Mouse (Mus musculus) megakaryocyte, embryonic 14.5 days (primary cell): ENCODE data around the gene Glce. TPM values are rescaled to one million over a fixed set of nuclear protein-coding genes. Genes with fewer than 3 reads are reported as not detected.
A peak's percentile ranks its signal among the peaks of the same experiment; 100 is the strongest.

ENCODE experiments used
- H3K27me3 ChIP-seq: replicated peaks from 2 replicates; pipeline ENCODE3; 2012; ENCODE audit warnings: inconsistent platforms
- H3K36me3 ChIP-seq: replicated peaks from 2 replicates; pipeline ENCODE3; 2012; ENCODE audit warnings: low read length, inconsistent platforms, mixed read lengths
- H3K4me1 ChIP-seq: 2 replicates; pipeline ENCODE4 v1.6.1; 2012; ENCODE audit warnings: inconsistent platforms
- H3K4me3 ChIP-seq: replicated peaks from 2 replicates; pipeline ENCODE3; 2012; ENCODE audit warnings: moderate library complexity, mild to moderate bottlenecking, inconsistent platforms
- H3K9me3 ChIP-seq: 2 replicates; pipeline ENCODE4 v1.6.1; 2012; ENCODE audit warnings: inconsistent platforms
- FLI1 ChIP-seq: IDR thresholded peaks from 2 replicates; pipeline ENCODE4 v1.6.1; 2012; ENCODE audit warnings: low read length, inconsistent platforms, mixed read lengths
- GATA1 ChIP-seq: IDR thresholded peaks from 3 replicates; pipeline ENCODE4 v1.6.1; 2012; ENCODE audit warnings: mixed read lengths, low read length, inconsistent platforms, borderline replicate concordance
- polyA plus RNA-seq: library from polyadenylated mRNA; stranded (reverse); fragments of >175 nt; gene quantifications from 2 replicates; pipeline ENCODE4 v1.2.3, GENCODE M21; 2012; ENCODE audit warnings: low replicate concordance; ENCODE audit not compliant: insufficient read depth

The Glce gene
- polyA plus RNA-seq, result 0.82 TPM in 1 of 2 replicates, not detected in the other

DNA sequence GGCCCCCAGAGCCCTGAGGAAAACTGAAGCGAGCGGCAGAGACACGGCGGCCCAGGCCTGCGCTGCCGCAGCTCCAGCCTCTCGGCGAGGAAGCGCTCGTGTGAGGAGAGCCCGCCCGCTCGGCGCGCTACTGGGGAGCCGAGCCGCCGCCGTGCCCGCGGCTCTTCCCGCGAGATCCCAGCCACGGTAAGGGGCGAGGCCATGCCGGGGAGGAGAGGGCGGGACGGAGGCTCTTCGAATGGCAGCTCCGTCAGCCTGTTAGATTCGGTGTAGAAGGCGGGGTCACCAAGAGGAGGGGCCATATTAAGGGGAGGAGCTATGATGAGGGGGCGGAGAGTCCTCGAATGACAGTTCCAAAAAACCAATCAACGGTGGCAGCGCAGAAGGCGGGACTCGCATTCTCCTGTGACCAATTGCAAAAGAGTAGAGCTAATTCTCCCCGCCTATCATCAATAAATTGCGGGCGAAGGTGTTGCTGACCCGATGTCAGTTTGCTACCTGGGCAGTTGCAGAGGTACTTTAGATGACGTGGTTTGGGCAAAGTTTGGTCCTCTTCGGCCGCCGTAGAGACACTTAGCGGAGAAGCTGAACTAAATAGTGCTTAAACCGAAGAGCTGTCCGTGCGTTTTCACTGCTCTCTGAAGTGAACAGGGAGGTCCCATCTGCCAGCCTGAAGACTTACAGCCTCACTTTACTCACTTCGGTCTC is at the start of gene Glce:
TSS of gene Glce (minus strand) at position 148 of the 708 bp plus-strand sequence.
- Histone ChIP-seq H3K4me3 (peak within 1 kb of the TSS; percentile 97), H3K4me1 (peaks cover 27% of the 10 kb centered on the region), H3K27me3 (peaks cover 23% of the 10 kb centered on the region), H3K9me3 (peaks cover 8% of the 10 kb centered on the region), H3K36me3 (no peaks in the 10 kb centered on the region)
- no peak for TF ChIP-seq GATA1
- no peak for TF ChIP-seq FLI1

DNA sequence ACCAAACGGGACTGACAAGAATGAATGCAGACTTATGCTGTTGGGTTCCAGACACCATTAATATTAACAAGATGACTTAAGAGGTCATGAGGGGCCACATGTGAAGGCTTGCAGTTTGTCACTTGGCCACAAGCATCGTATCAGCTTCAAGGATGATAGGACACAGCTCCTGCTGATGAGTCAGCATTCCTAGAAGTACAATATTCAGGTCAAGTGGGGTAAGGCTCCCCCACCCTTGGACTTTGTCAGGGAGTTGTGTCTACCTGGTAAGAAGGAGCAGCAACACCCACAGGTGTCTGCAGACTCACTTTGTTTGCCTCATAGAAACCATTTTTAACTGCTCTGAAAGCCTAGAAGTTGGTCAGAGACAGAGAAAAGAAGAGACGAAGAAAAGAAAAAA is 49.8 kb upstream of the Glce start:
- TF ChIP-seq FLI1 (no peak), GATA1 (no peak)

DNA sequence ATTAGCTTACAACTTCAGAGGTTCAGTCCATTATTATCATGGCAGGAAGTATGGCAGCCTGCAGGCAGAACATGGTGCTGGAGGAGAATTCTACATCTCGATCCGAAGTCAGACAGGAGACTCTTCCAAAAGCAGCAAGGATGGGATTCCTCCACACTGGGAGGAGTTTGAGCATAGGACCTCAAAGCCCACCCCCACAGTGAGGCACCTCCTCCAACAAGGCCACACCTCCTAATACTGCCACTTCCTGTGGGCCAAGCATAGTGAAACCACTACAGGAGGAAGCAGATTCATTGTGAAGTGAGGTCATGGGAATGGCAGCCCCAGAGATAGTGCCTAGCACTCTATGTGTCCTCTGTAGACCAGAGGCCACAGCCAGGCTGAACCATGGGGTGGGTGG is 48.5 kb upstream of the Glce start:
- peaks cover 9% of the 10 kb centered on the region for H3K4me1 ChIP-seq

More for the DNA sequence above, 49.8 kb upstream of the Glce start:
- Histone ChIP-seq H3K9me3 (peaks cover 33% of the 10 kb centered on the region), H3K4me1 (peaks cover 9% of the 10 kb centered on the region), H3K27me3 (peaks cover 34% of the 10 kb centered on the region), H3K4me3 (no peak overlapping the region), H3K36me3 (no peaks in the 10 kb centered on the region)

DNA sequence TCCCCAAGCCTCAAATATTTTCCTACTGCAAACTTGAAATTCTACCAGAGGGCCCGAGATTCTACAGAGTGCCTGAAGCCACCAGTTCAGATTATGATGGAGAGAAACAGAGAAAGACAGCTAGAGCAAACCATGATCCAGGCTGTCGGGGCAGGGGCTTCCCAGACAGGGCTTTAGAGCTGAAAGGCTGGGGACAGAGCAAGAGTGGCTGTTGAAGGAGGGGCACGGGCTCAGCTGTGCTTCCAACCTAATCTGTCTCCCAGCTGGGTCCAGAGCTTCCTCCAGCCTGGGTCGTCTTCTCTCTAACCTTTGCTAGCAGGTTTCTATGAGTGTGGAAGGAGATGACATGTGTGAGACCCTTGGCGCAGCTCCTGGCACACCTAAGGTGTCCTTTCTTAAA is 44.2 kb upstream of the Glce start:
- peaks cover 8% of the 10 kb centered on the region; the same call in 1 of the 2 replicates for H3K9me3 ChIP-seq
- TF ChIP-seq GATA1 (no peak), FLI1 (no peak)

More for the DNA sequence above, 48.5 kb upstream of the Glce start:
- Histone ChIP-seq H3K9me3 (peaks cover 33% of the 10 kb centered on the region), H3K27me3 (peaks cover 41% of the 10 kb centered on the region), H3K36me3 (no peaks in the 10 kb centered on the region), H3K4me3 (peak overlapping the region; percentile 28)
- TF ChIP-seq FLI1 (no peak), GATA1 (no peak)

DNA sequence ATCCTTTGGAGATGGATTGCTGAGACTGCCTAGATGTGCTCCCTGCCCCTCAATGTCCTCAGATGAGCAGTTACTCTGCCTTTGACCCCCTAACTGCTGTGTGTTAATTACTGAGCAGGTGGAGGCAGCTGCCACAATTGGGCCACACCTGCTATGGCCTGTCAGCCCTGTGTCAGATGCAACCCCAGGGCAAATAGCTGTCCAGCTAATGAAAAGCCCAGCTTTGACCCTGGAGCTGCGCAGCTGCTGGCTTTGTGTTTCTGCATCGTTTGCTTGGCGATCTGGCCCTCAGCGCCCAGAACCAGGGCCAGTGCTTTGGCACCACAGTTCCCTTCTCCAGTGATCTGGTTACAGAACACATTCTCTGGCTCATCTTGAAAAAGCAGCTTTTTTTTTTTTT is 43.7 kb upstream of the Glce start:
- H3K36me3 ChIP-seq, result no peaks in the 10 kb centered on the region
- no peak overlapping the region for H3K4me3 ChIP-seq
- TF ChIP-seq GATA1 (no peak), FLI1 (no peak)
- peaks cover 7% of the 10 kb centered on the region; the same call in 1 of the 2 replicates for H3K9me3 ChIP-seq
- peaks cover 54% of the 10 kb centered on the region for H3K27me3 ChIP-seq
- peaks cover 5% of the 10 kb centered on the region for H3K4me1 ChIP-seq

More for the DNA sequence above, 44.2 kb upstream of the Glce start:
- Histone ChIP-seq H3K27me3 (peaks cover 52% of the 10 kb centered on the region), H3K36me3 (no peaks in the 10 kb centered on the region), H3K4me3 (no peak overlapping the region), H3K4me1 (peaks cover 6% of the 10 kb centered on the region)

DNA sequence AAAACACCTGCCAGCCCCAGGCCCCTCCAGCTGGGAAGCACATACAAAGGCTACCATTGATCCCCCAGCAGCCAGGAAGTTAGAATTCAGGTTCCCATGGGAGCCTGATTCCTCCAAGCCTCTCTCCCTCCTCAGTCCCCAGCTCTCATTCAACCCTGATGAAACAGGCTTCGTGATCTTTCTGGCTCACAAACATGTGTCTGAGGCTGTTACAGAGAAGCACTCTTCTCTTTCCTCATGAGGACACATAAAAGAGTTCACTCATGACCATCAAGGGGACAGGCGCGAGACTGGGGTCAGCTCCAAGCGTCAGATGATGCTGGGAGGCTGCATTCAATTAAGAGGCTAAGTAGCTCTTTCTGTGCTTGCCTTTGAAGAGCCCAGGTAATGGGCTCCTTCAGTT is 40.4 kb upstream of the Glce start:
- H3K36me3 ChIP-seq, result no peaks in the 10 kb centered on the region
- H3K4me1 ChIP-seq, result peaks cover 6% of the 10 kb centered on the region
- H3K9me3 ChIP-seq, result no peaks in the 10 kb centered on the region
- H3K4me3 ChIP-seq, result no peak overlapping the region
- TF ChIP-seq FLI1 (no peak), GATA1 (no peak)
- peaks cover 62% of the 10 kb centered on the region for H3K27me3 ChIP-seq

DNA sequence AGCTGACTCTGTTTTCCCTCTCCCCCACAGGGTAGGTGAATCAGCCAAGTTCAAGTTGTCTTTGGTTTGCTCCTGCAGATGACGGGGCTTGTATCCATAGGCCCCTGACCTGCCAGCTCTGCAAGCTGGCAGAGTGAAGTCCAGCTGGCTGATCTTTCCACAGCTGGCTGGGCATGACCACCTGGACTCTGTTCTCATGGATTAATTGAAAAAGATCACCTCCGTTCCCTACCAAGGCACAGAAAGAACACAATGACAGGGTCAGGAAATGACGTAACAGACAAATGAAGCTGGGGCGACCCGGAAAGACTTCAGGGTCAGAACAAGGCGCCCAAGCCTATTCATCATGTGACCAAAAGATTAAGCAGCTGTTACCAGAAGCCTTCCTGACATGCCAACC is 38.3 kb upstream of the Glce start:
- peaks cover 10% of the 10 kb centered on the region for H3K4me1 ChIP-seq
- TF ChIP-seq FLI1, result no peak
- TF ChIP-seq GATA1, result no peak
- H3K9me3 ChIP-seq, result no peaks in the 10 kb centered on the region
- H3K36me3 ChIP-seq, result no peaks in the 10 kb centered on the region
- peaks cover 62% of the 10 kb centered on the region for H3K27me3 ChIP-seq
- H3K4me3 ChIP-seq, result no peak overlapping the region

DNA sequence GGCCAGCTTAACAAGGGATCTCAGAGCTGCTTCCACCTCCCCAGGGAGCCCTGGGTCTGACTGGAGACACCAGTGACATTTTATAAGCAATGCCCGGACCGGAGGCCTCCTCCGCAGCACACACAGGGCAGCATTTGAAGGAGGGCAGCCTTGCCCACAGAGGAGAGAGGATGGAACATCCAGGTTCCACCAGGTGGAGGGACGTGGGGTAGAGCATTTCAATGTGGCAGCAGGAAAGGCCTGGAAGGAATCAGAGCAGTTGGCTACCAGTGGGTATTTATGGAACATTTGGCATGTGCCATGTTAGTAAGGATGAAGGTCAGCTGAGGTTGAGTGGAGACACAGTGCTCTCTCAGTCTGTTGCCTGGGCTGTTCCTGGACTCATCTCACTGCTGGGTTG is 36.3 kb upstream of the Glce start:
- H3K4me1 ChIP-seq, result peaks cover 10% of the 10 kb centered on the region
- TF ChIP-seq FLI1 (no peak), GATA1 (no peak)
- H3K9me3 ChIP-seq, result no peaks in the 10 kb centered on the region
- H3K27me3 ChIP-seq, result peaks cover 65% of the 10 kb centered on the region
- no peaks in the 10 kb centered on the region for H3K36me3 ChIP-seq
- no peak overlapping the region for H3K4me3 ChIP-seq

DNA sequence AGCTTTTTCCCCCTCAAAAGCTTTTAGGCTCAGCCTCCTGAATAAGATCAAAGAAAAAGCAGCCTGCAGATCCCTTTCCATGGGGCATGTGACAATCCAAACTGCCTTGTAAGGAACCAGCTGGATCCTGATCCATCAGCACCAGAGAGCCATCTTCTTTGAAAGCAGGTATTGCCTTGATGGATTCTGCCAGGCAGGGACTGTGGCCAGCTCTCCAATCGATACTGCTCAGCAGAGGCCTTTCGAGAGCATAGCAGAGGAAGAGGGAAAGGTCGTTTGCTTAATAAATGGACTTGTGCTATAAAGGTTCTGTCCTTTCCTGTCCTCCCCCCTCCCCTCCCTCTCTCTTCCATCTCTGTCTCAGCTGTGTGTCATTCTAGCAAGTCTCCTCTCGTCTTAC is 33.4 kb upstream of the Glce start:
- H3K4me3 ChIP-seq, result no peak overlapping the region
- peaks cover 56% of the 10 kb centered on the region for H3K27me3 ChIP-seq
- H3K36me3 ChIP-seq, result no peaks in the 10 kb centered on the region
- peaks cover 10% of the 10 kb centered on the region for H3K4me1 ChIP-seq
- no peak for TF ChIP-seq GATA1
- no peak for TF ChIP-seq FLI1
- H3K9me3 ChIP-seq, result no peaks in the 10 kb centered on the region

DNA sequence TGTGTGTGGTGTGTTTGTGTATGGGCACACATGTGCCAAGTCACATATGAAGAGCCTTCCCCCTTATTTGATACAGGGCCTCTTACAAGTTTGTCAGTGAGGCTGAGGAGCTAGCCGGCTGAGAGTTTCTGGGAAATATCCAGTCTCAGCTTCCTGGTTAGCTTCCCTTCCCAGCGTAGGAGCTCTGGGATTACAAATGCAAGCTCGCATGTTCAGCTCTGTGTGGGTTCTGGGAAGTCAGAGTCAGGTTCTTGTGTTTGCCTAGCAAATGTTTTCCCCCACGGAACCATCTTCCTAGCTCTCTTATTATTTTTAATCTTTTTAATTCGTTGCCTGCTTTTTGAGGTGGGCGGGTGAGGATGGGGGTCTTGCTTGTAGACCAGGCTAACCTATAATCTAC is 32.9 kb upstream of the Glce start:
- no peaks in the 10 kb centered on the region for H3K36me3 ChIP-seq
- H3K4me3 ChIP-seq, result no peak overlapping the region
- peaks cover 53% of the 10 kb centered on the region for H3K27me3 ChIP-seq
- no peaks in the 10 kb centered on the region for H3K9me3 ChIP-seq
- TF ChIP-seq FLI1 (no peak), GATA1 (no peak)
- peaks cover 10% of the 10 kb centered on the region for H3K4me1 ChIP-seq

DNA sequence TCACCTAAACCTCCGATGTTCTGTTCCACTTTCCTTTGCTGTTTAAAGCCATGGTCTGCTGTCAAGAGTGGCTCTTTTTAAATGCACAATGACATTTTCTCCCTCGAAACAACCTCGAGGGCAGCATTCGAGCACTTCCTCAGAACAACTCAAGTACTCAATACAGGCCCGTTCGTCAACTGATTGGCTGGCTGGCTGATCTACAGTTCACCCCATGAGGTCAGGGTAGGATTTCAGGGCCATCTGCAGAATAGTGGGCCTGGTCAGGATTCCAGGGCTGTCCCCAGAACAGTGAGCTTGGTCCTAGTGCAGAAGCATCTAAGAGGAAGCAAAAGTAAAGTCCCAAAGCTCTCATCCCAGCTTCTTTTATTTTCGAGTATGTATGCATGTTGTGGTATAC is 32.5 kb upstream of the Glce start:
- H3K4me3 ChIP-seq, result no peak overlapping the region
- H3K4me1 ChIP-seq, result peaks cover 10% of the 10 kb centered on the region
- peaks cover 50% of the 10 kb centered on the region for H3K27me3 ChIP-seq
- no peaks in the 10 kb centered on the region for H3K36me3 ChIP-seq
- no peak for TF ChIP-seq GATA1
- no peak for TF ChIP-seq FLI1
- no peaks in the 10 kb centered on the region for H3K9me3 ChIP-seq
